Mouse (Mus musculus) cortical plate, adult 2 months (tissue): ENCODE data around the gene Sh2b3.

Experiments
- CTCF ChIP-seq: fragments of 200-500 bp; IDR thresholded peaks from 2 replicates; pipeline ENCODE4 v1.5.1; 2011; ENCODE audit warnings: mild to moderate bottlenecking, control low read depth, low read length; ENCODE audit not compliant: insufficient read depth; ENCODE audit errors: extremely low read depth
- POLR2A ChIP-seq: fragments of 200-500 bp; IDR thresholded peaks from 2 replicates; pipeline ENCODE4 v1.6.1; 2011; ENCODE audit warnings: mild to moderate bottlenecking, low read length, control low read depth; ENCODE audit not compliant: insufficient read depth; ENCODE audit errors: extremely low read depth

GRCm38 (mm10) chr5:121791026-121791425, 46.4 kb downstream of the Sh2b3 start:
- TF ChIP-seq CTCF, result no peak; the same call in 1 of the 2 replicates
- TF ChIP-seq POLR2A, result no peak
